Mouse (Mus musculus) neutrophil, adult 5-6 weeks (primary cell): Measurements from ENCODE around the gene Ankrd11. TPM values are rescaled to one million over a fixed set of nuclear protein-coding genes. Genes with fewer than 3 reads are reported as not detected.
A peak's percentile ranks its signal among the peaks of the same experiment; 100 is the strongest.
"Not testable (repeated sequence)": the region's sequence is repeated elsewhere in the genome, so short reads cannot be mapped to it uniquely, and the experiment has no call there.

Experiments used
- ATAC-seq: fragments of 151-379, 151-347 bp; 2 replicates; pipeline ENCODE4 v1.8.0; 2017; ENCODE audit warnings: mild to moderate bottlenecking, moderate TSS enrichment; ENCODE audit not compliant: insufficient number of reproducible peaks, poor library complexity, low FRiP score, severe bottlenecking; ENCODE audit errors: extremely low read depth
- total RNA-seq: library from RNA; stranded (forward); fragments of 200-1000 nt; gene quantifications from 2 replicates; pipeline ENCODE4 v1.2.3, GENCODE M21; 2017

Gene Ankrd11
- total RNA-seq = 284 and 304 TPM in 2 replicates

- peak; percentile 92 for ATAC-seq
Measured at GRCm38 (mm10) chr8:123042158-123042973, at the start of gene Ankrd11. TSS of gene Ankrd11 (minus strand) at chr8:123042277.

GRCm38 (mm10) chr8:123087289-123087688 is 45.2 kb upstream of the Ankrd11 start:
- ATAC-seq = no peak

GRCm38 (mm10) chr8:123083610-123084009 is 41.5 kb upstream of the Ankrd11 start:
- ATAC-seq = no peak

GRCm38 (mm10) chr8:123082993-123083392 is 40.9 kb upstream of the Ankrd11 start:
- no peak for ATAC-seq

GRCm38 (mm10) chr8:123077213-123077612 is 35.1 kb upstream of the Ankrd11 start:
- no peak for ATAC-seq

GRCm38 (mm10) chr8:123071176-123071575 is 29.1 kb upstream of the Ankrd11 start:
- no peak for ATAC-seq

GRCm38 (mm10) chr8:123066101-123066683 is 24.1 kb upstream of the Ankrd11 start:
- no peak for ATAC-seq

- ATAC-seq = peak; percentile 89
Measured at GRCm38 (mm10) chr8:123065214-123066100, 23.4 kb upstream of the Ankrd11 start.

- peak; percentile 43; the same call in 1 of the 2 replicates for ATAC-seq
Measured at GRCm38 (mm10) chr8:123064809-123065213, 22.7 kb upstream of the Ankrd11 start.

- no peak for ATAC-seq
Measured at GRCm38 (mm10) chr8:123064072-123064471, 22.0 kb upstream of the Ankrd11 start.

- no peak for ATAC-seq
Measured at GRCm38 (mm10) chr8:123062721-123063120, 20.6 kb upstream of the Ankrd11 start, which contains the start of gene Spg7. TSS of gene Spg7 (plus strand) at chr8:123062942.

GRCm38 (mm10) chr8:123051458-123051857 is 9.4 kb upstream of the Ankrd11 start:
- ATAC-seq = no peak

GRCm38 (mm10) chr8:123048402-123048801 is 6.3 kb upstream of the Ankrd11 start:
- no peak for ATAC-seq

GRCm38 (mm10) chr8:123047827-123048226 is 5.8 kb upstream of the Ankrd11 start:
- no peak for ATAC-seq

GRCm38 (mm10) chr8:123046706-123047105 is 4.6 kb upstream of the Ankrd11 start:
- no peak for ATAC-seq

GRCm38 (mm10) chr8:123044743-123045425 is 2.8 kb upstream of the Ankrd11 start:
- ATAC-seq = not testable (repeated sequence)

- ATAC-seq = no peak
Measured at GRCm38 (mm10) chr8:123043941-123044340, 1.9 kb upstream of the Ankrd11 start.

- ATAC-seq = no peak
Measured at GRCm38 (mm10) chr8:123042974-123043625, 1.0 kb upstream of the Ankrd11 start.
